Mouse (Mus musculus): ENCODE measurements at regions not wholly inside any gene's neighbourhood (a gene's known extent, or its start where the extent isn't known, plus 50 kb on each side); places are given as distances from the start of the nearest gene placed in this dataset.

- Histone ChIP-seq H3K4me1 (ENCODE audit: insufficient read depth, low read depth, low read length) (no peaks in the 10 kb centered on the region), H3K4me3 (ENCODE audit: low read depth, low read length) (no peak overlapping the region), H3K36me3 (replicated peaks) (no peaks in the 10 kb centered on the region), H3K27me3 (ENCODE audit: insufficient read depth, low read length) (no peaks in the 10 kb centered on the region), H3K9me3 (replicated peaks) (no peaks in the 10 kb centered on the region)
- TF ChIP-seq GATA1 (IDR thresholded peaks at IDR 0.05; ENCODE audit: borderline replicate concordance, low read length) (no peak), GATA2 (IDR thresholded peaks at IDR 0.05; ENCODE audit: borderline replicate concordance, low read depth, low read length) (no peak), CTCF (IDR thresholded peaks at IDR 0.05; ENCODE audit: low read depth, low read length) (no peak), TAL1 (conservative IDR thresholded peaks at IDR 0.05; ENCODE audit: low read depth, low read length) (no peak)
- ATAC-seq (ENCODE audit: extremely low read depth, insufficient number of reproducible peaks, low FRiP score, poor library complexity, severe bottlenecking) (no peak), DNase-seq (ENCODE audit: low spot score) (no peak)
These were observed 223.4 kb upstream of the Ercc4 start for GRCm38 (mm10) chr16:12886127-12886526.

GRCm38 (mm10) chr16:12887381-12887780, 222.1 kb upstream of the Ercc4 start:
- Histone ChIP-seq H3K36me3 (replicated peaks) (no peaks in the 10 kb centered on the region), H3K9me3 (replicated peaks) (no peaks in the 10 kb centered on the region), H3K4me1 (ENCODE audit: insufficient read depth, low read depth, low read length) (no peaks in the 10 kb centered on the region), H3K27me3 (ENCODE audit: insufficient read depth, low read length) (no peaks in the 10 kb centered on the region), H3K4me3 (ENCODE audit: low read depth, low read length) (no peak overlapping the region)
- DNase-seq (ENCODE audit: low spot score) (no peak), ATAC-seq (ENCODE audit: extremely low read depth, insufficient number of reproducible peaks, low FRiP score, poor library complexity, severe bottlenecking) (no peak)
- no peak for TF ChIP-seq CTCF (IDR thresholded peaks at IDR 0.05; ENCODE audit: low read depth, low read length)
- no peak for TF ChIP-seq GATA2 (IDR thresholded peaks at IDR 0.05; ENCODE audit: borderline replicate concordance, low read depth, low read length)
- no peak for TF ChIP-seq POLR2AphosphoS5 (IDR thresholded peaks at IDR 0.05; ENCODE audit: insufficient replicate concordance, low read depth, low read length)
- no peak for TF ChIP-seq TAL1 (conservative IDR thresholded peaks at IDR 0.05; ENCODE audit: low read depth, low read length)
- no peak for TF ChIP-seq GATA1 (IDR thresholded peaks at IDR 0.05; ENCODE audit: borderline replicate concordance, low read length)

- Histone ChIP-seq H3K4me1 (ENCODE audit: insufficient read depth, low read depth, low read length) (no peaks in the 10 kb centered on the region), H3K4me3 (ENCODE audit: low read depth, low read length) (no peak overlapping the region), H3K36me3 (replicated peaks) (no peaks in the 10 kb centered on the region), H3K27me3 (ENCODE audit: insufficient read depth, low read length) (no peaks in the 10 kb centered on the region), H3K9me3 (replicated peaks) (no peaks in the 10 kb centered on the region)
- no peak for TF ChIP-seq GATA2 (IDR thresholded peaks at IDR 0.05; ENCODE audit: borderline replicate concordance, low read depth, low read length)
- TF ChIP-seq TAL1 (conservative IDR thresholded peaks at IDR 0.05; ENCODE audit: low read depth, low read length): no peak
- TF ChIP-seq POLR2AphosphoS5 (IDR thresholded peaks at IDR 0.05; ENCODE audit: insufficient replicate concordance, low read depth, low read length): no peak
- TF ChIP-seq GATA1 (IDR thresholded peaks at IDR 0.05; ENCODE audit: borderline replicate concordance, low read length): no peak
- TF ChIP-seq CTCF (IDR thresholded peaks at IDR 0.05; ENCODE audit: low read depth, low read length): no peak
- DNase-seq (ENCODE audit: low spot score) (no peak), ATAC-seq (ENCODE audit: extremely low read depth, insufficient number of reproducible peaks, low FRiP score, poor library complexity, severe bottlenecking) (no peak)
These were observed 219.4 kb upstream of the Ercc4 start for GRCm38 (mm10) chr16:12890094-12890493.

GRCm38 (mm10) chr16:12890545-12890944, 218.9 kb upstream of the Ercc4 start:
- DNase-seq (ENCODE audit: low spot score) (no peak), ATAC-seq (ENCODE audit: extremely low read depth, insufficient number of reproducible peaks, low FRiP score, poor library complexity, severe bottlenecking) (no peak)
- TF ChIP-seq POLR2AphosphoS5 (IDR thresholded peaks at IDR 0.05; ENCODE audit: insufficient replicate concordance, low read depth, low read length): no peak
- no peak for TF ChIP-seq GATA1 (IDR thresholded peaks at IDR 0.05; ENCODE audit: borderline replicate concordance, low read length)
- no peak for TF ChIP-seq GATA2 (IDR thresholded peaks at IDR 0.05; ENCODE audit: borderline replicate concordance, low read depth, low read length)
- no peak for TF ChIP-seq TAL1 (conservative IDR thresholded peaks at IDR 0.05; ENCODE audit: low read depth, low read length)
- TF ChIP-seq CTCF (IDR thresholded peaks at IDR 0.05; ENCODE audit: low read depth, low read length): no peak
- no peaks in the 10 kb centered on the region for H3K4me1 ChIP-seq (ENCODE audit: insufficient read depth, low read depth, low read length)
- no peaks in the 10 kb centered on the region for H3K9me3 ChIP-seq (replicated peaks)
- H3K4me3 ChIP-seq (ENCODE audit: low read depth, low read length): no peak overlapping the region
- no peaks in the 10 kb centered on the region for H3K36me3 ChIP-seq (replicated peaks)
- no peaks in the 10 kb centered on the region for H3K27me3 ChIP-seq (ENCODE audit: insufficient read depth, low read length)

- TF ChIP-seq POLR2AphosphoS5 (IDR thresholded peaks at IDR 0.05; ENCODE audit: insufficient replicate concordance, low read depth, low read length) (no peak), TAL1 (conservative IDR thresholded peaks at IDR 0.05; ENCODE audit: low read depth, low read length) (no peak), GATA1 (IDR thresholded peaks at IDR 0.05; ENCODE audit: borderline replicate concordance, low read length) (no peak), CTCF (IDR thresholded peaks at IDR 0.05; ENCODE audit: low read depth, low read length) (no peak), GATA2 (IDR thresholded peaks at IDR 0.05; ENCODE audit: borderline replicate concordance, low read depth, low read length) (no peak)
- Histone ChIP-seq H3K27me3 (ENCODE audit: insufficient read depth, low read length) (no peaks in the 10 kb centered on the region), H3K36me3 (replicated peaks) (no peaks in the 10 kb centered on the region), H3K4me3 (ENCODE audit: low read depth, low read length) (no peak overlapping the region), H3K9me3 (replicated peaks) (no peaks in the 10 kb centered on the region), H3K4me1 (ENCODE audit: insufficient read depth, low read depth, low read length) (no peaks in the 10 kb centered on the region)
- DNase-seq (ENCODE audit: low spot score): no peak
- ATAC-seq (ENCODE audit: extremely low read depth, insufficient number of reproducible peaks, low FRiP score, poor library complexity, severe bottlenecking): no peak
These were observed 216.7 kb upstream of the Ercc4 start for GRCm38 (mm10) chr16:12892658-12893305.

GRCm38 (mm10) chr16:12897267-12897666, 212.2 kb upstream of the Ercc4 start:
- H3K4me3 ChIP-seq (ENCODE audit: low read depth, low read length): no peak overlapping the region

More at GRCm38 (mm10) chr16:12897267-12897666, 212.2 kb upstream of the Ercc4 start:
- no peak for DNase-seq (ENCODE audit: low spot score)
- no peaks in the 10 kb centered on the region for H3K9me3 ChIP-seq (replicated peaks)
- H3K27me3 ChIP-seq (ENCODE audit: insufficient read depth, low read length): 0 out of 2 replicates have a peak, but pooled peaks cover 2% of the 10 kb centered on the region
- no peaks in the 10 kb centered on the region for H3K4me1 ChIP-seq (ENCODE audit: insufficient read depth, low read depth, low read length)
- TF ChIP-seq GATA1 (IDR thresholded peaks at IDR 0.05; ENCODE audit: borderline replicate concordance, low read length) (no peak), POLR2AphosphoS5 (IDR thresholded peaks at IDR 0.05; ENCODE audit: insufficient replicate concordance, low read depth, low read length) (no peak), GATA2 (IDR thresholded peaks at IDR 0.05; ENCODE audit: borderline replicate concordance, low read depth, low read length) (no peak), CTCF (IDR thresholded peaks at IDR 0.05; ENCODE audit: low read depth, low read length) (no peak), TAL1 (conservative IDR thresholded peaks at IDR 0.05; ENCODE audit: low read depth, low read length) (no peak)
- ATAC-seq (ENCODE audit: extremely low read depth, insufficient number of reproducible peaks, low FRiP score, poor library complexity, severe bottlenecking): no peak
- H3K36me3 ChIP-seq (replicated peaks): no peaks in the 10 kb centered on the region
